Mouse (Mus musculus) testis, postnatal 14 days (tissue): ENCODE measurements around the gene Hist1h2bj.
"Not testable (repeated sequence)": the region's sequence is repeated elsewhere in the genome, so short reads cannot be mapped to it uniquely, and the experiment has no call there.

Experiments
- DNase-seq: peaks from one replicate; pipeline ENCODE4 v3.0.0; 2021; ENCODE audit warnings: low spot score

Gene Hist1h2bj

GRCm38 (mm10) chr13:22040464-22041141 is 2.4 kb upstream of the Hist1h2bj start:
- no peak for DNase-seq

GRCm38 (mm10) chr13:22041142-22041536 is 1.9 kb upstream of the Hist1h2bj start, which contains the start of gene Hist1h4i:
Hist1h4i (minus strand) TSS chr13:22041362.
- peak; percentile 99 for DNase-seq

GRCm38 (mm10) chr13:22041651-22042567 is 1.1 kb upstream of the Hist1h2bj start:
- peak; percentile 49 for DNase-seq

- DNase-seq = peak; percentile 72
Measured at GRCm38 (mm10) chr13:22043503-22044431, 753 bp downstream of the Hist1h2bj start.

- DNase-seq = no peak
Measured at GRCm38 (mm10) chr13:22044432-22045155, 1.6 kb downstream of the Hist1h2bj start.

GRCm38 (mm10) chr13:22045311-22045710 is 2.3 kb downstream of the Hist1h2bj start:
- no peak for DNase-seq

GRCm38 (mm10) chr13:22049041-22049440 is 6.0 kb downstream of the Hist1h2bj start:
- no peak for DNase-seq

- DNase-seq = peak; percentile 57
Measured at GRCm38 (mm10) chr13:22049737-22050440, 6.9 kb downstream of the Hist1h2bj start.

GRCm38 (mm10) chr13:22050591-22051522 is 7.8 kb downstream of the Hist1h2bj start:
- DNase-seq = peak; percentile 90

- DNase-seq = no peak
Measured at GRCm38 (mm10) chr13:22051523-22051859, 8.5 kb downstream of the Hist1h2bj start.

- DNase-seq = no peak
Measured at GRCm38 (mm10) chr13:22053754-22054153, 10.7 kb downstream of the Hist1h2bj start.

GRCm38 (mm10) chr13:22061422-22061821 is 18.4 kb downstream of the Hist1h2bj start:
- DNase-seq = no peak

- DNase-seq = no peak
Measured at GRCm38 (mm10) chr13:22063468-22063867, 20.5 kb downstream of the Hist1h2bj start.

- DNase-seq = not testable (repeated sequence)
Measured at GRCm38 (mm10) chr13:22084140-22084539, 41.1 kb downstream of the Hist1h2bj start, which contains the start of gene Vmn1r188. Vmn1r188 (plus strand) TSS chr13:22084440.
